Comparison of ENCODE assay signal across 10 mouse cellular contexts in genomic region chr6:119635629-119636028, GRCm38 (mm10).
A peak's percentile ranks its signal among the peaks of the same experiment; 100 is the strongest.
DNase-seq lines count a peak whose midpoint lies in the region; ATAC-seq and TF ChIP-seq lines count a peak whose summit lies in the region.
"Had no signal": no experiment of that assay in that cellular context is flagged by ENCODE, and none has a peak within 500 bp of the region (broad histone marks: within the 10 kb centered on the region; RNA-seq: fewer than 3 reads in every experiment).

No protein-coding gene starts in this region.

- H3K9ac ChIP-seq in MEL (ENCODE audit: control insufficient read depth, low read depth, low read length, poor library complexity, severe bottlenecking) = no peak overlapping the region
- no peak overlapping the region for H3K9ac ChIP-seq in lung, embryonic 16.5 days (ENCODE audit: low read length)
- H3K9ac ChIP-seq in liver, embryonic 12.5 days = no peak overlapping the region
- H3K9ac ChIP-seq: neural tube, embryonic 12.5 days had no signal

- H3K79me2 ChIP-seq in MEL (ENCODE audit: control insufficient read depth, insufficient read depth, low read length, poor library complexity) = no peaks in the 10 kb centered on the region

- intact Hi-C loops in heart, postnatal 25 days (cut with DNase I) = no loop called here

- H3K27ac ChIP-seq in MEL (ENCODE audit: control insufficient read depth, low read depth, low read length) = no peak overlapping the region
- no peak overlapping the region for H3K27ac ChIP-seq in lung, embryonic 16.5 days (ENCODE audit: low read length)
- H3K27ac ChIP-seq in liver, embryonic 12.5 days = no peak overlapping the region
- H3K27ac ChIP-seq: neural tube, embryonic 12.5 days had no signal

- H3K36me3 ChIP-seq in MEL (ENCODE audit: control insufficient read depth in 1 of 2, insufficient read depth in 2 of 2, low read length in 2 of 2) = no peaks in the 10 kb centered on the region
- H3K36me3 ChIP-seq in lung, embryonic 16.5 days (ENCODE audit: control insufficient read depth, insufficient read depth, low read length) = no peaks in the 10 kb centered on the region
- no peaks in the 10 kb centered on the region for H3K36me3 ChIP-seq in liver, embryonic 12.5 days
- H3K36me3 ChIP-seq: neural tube, embryonic 12.5 days had no signal

- TF ChIP-seq RAD21 in MEL (IDR thresholded peaks at IDR 0.05; ENCODE audit: low read depth, low read length) = no peak

- no peaks in the 10 kb centered on the region; a peak in 1 of 4 replicates for H3K4me1 ChIP-seq in MEL (ENCODE audit: control insufficient read depth in 1 of 2, insufficient read depth in 2 of 2, low read length in 2 of 2)
- no peaks in the 10 kb centered on the region for H3K4me1 ChIP-seq in lung, embryonic 16.5 days (replicated peaks; ENCODE audit: control insufficient read depth, insufficient read depth, low read length)
- H3K4me1 ChIP-seq in liver, embryonic 12.5 days = no peaks in the 10 kb centered on the region
- H3K4me1 ChIP-seq: neural tube, embryonic 12.5 days had no signal

- peak; percentile 7 for DNase-seq in adrenal gland, postnatal 14 days
- no peak for DNase-seq in adrenal gland, adult 8-10 months
- peak; percentile 17 for DNase-seq in MEL (ENCODE audit: low read depth, low spot score)
- peak; percentile 1 for DNase-seq in heart, postnatal 25 days (ENCODE audit: low spot score)
- no peak for DNase-seq in right cerebral cortex, postnatal 25 days
- no peak for DNase-seq in layer of hippocampus, postnatal 25 days (ENCODE audit: extremely low spot score in 1 of 2, low spot score in 1 of 2)
- DNase-seq: cerebellum, adult 11-12 months had no signal

- H3K27me3 ChIP-seq in MEL (ENCODE audit: control insufficient read depth in 1 of 2, insufficient read depth in 2 of 2, low read length in 2 of 2) = no peaks in the 10 kb centered on the region
- H3K27me3 ChIP-seq in lung, embryonic 16.5 days (ENCODE audit: control insufficient read depth, insufficient read depth, low read depth, low read length) = no peaks in the 10 kb centered on the region
- no peaks in the 10 kb centered on the region for H3K27me3 ChIP-seq in liver, embryonic 12.5 days (replicated peaks)
- H3K27me3 ChIP-seq: neural tube, embryonic 12.5 days had no signal

- TF ChIP-seq POLR2A in MEL (IDR thresholded peaks at IDR 0.05; ENCODE audit: control insufficient read depth in 1 of 2, insufficient read depth in 1 of 2, low read depth in 1 of 2, low read length in 2 of 2, poor library complexity in 1 of 2) = no peak

- no peak overlapping the region for H3K4me3 ChIP-seq in MEL (ENCODE audit: control insufficient read depth in 1 of 2, insufficient read depth in 1 of 2, low read depth in 2 of 2, low read length in 2 of 2)
- no peak overlapping the region for H3K4me3 ChIP-seq in lung, embryonic 16.5 days (ENCODE audit: low read length)
- no peak overlapping the region for H3K4me3 ChIP-seq in liver, embryonic 12.5 days
- H3K4me3 ChIP-seq: neural tube, embryonic 12.5 days had no signal

- 39% methylated on average over 2 of the region's 2 CpGs for WGBS in lung, embryonic 16.5 days
- WGBS in liver, embryonic 12.5 days (ENCODE audit: insufficient replicate concordance) = 44% methylated on average over 2 of the region's 2 CpGs

- TF ChIP-seq CTCF in MEL (IDR thresholded peaks at IDR 0.05 in 2 of 3, conservative IDR thresholded peaks at IDR 0.05 in 1 of 3; ENCODE audit: control insufficient read depth in 1 of 3, insufficient read depth in 1 of 3, low read depth in 2 of 3, low read length in 3 of 3, poor library complexity in 1 of 3, severe bottlenecking in 1 of 3) = no peak

- TF ChIP-seq EP300 in MEL (IDR thresholded peaks at IDR 0.05; ENCODE audit: low read depth in 1 of 2, low read length in 2 of 2) = no peak

- no peaks in the 10 kb centered on the region for H3K9me3 ChIP-seq in MEL (replicated peaks; ENCODE audit: insufficient read depth, low read length)
- H3K9me3 ChIP-seq in lung, embryonic 16.5 days (ENCODE audit: control insufficient read depth, low read length) = no peaks in the 10 kb centered on the region
- no peaks in the 10 kb centered on the region for H3K9me3 ChIP-seq in liver, embryonic 12.5 days (replicated peaks)
- H3K9me3 ChIP-seq: neural tube, embryonic 12.5 days had no signal

- ATAC-seq in lung, embryonic 16.5 days (ENCODE audit: low read depth) = 0 out of 2 replicates have a peak, but pooled peaks have one; percentile 31
- ATAC-seq in liver, embryonic 12.5 days = no peak

- H3K4me2 ChIP-seq in lung, embryonic 16.5 days (ENCODE audit: low read depth, low read length) = no peak overlapping the region
- no peak overlapping the region for H3K4me2 ChIP-seq in liver, embryonic 12.5 days
- H3K4me2 ChIP-seq: neural tube, embryonic 12.5 days had no signal

TF ChIP-seq in MEL, 35 proteins besides CTCF, POLR2A, EP300 and RAD21:
- TF ChIP-seq SIN3A (IDR thresholded peaks at IDR 0.05; ENCODE audit: low read length) (no peak), TBP (IDR thresholded peaks at IDR 0.05; ENCODE audit: low read depth, low read length) (no peak), GABPA (IDR thresholded peaks at IDR 0.05; ENCODE audit: low read depth, low read length) (no peak), NRF1 (IDR thresholded peaks at IDR 0.05; ENCODE audit: insufficient read depth, low read depth, low read length, poor library complexity, severe bottlenecking) (no peak), MAFK (IDR thresholded peaks at IDR 0.05; ENCODE audit: borderline replicate concordance, low read depth, low read length) (no peak), MXI1 (IDR thresholded peaks at IDR 0.05; ENCODE audit: low read depth, low read length) (no peak)

Comparison
In these comparisons a context has a peak if more than half of its experiments do, and no peak if none do; other contexts are left out.
1. DNase-seq: peak in adrenal gland, postnatal 14 days (single experiment), MEL (single experiment) and heart, postnatal 25 days (single experiment); none in adrenal gland, adult 8-10 months (single experiment), right cerebral cortex, postnatal 25 days (single experiment) and layer of hippocampus, postnatal 25 days (0 of 2).